Mouse (Mus musculus): Measurements from ENCODE around the gene Arpc1a. TPM values are rescaled to one million over a fixed set of nuclear protein-coding genes. Genes with fewer than 3 reads are reported as not detected.

The Arpc1a gene
- total and polyA plus RNA-seq, 2 experiments from 2014 or later: 157 to 220 TPM

DNA sequence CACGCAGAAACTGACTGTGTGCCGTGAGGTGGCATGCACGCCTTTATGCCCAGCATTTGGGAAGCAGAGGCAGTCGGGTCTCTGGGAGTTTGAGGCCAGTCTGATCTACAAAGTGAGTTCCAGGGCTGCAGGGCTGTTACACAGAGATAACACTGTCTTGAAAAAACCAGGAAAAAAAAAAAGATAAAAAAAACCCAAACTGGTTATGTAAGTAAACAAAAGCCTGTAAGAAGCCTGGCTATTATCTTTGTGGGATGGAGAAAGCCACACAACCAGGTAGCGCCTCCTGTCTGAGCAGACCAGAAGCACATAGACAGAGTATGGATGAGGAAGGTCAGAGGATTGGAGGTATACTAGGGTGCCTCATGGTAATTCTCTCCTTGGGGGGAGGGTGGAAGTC, 69.1 kb downstream of the Arpc1a start:
- no peak for DNase-seq (ENCODE audit: low spot score)
- TF ChIP-seq CTCF (IDR thresholded peaks at IDR 0.05; ENCODE audit: low read depth): no peak
- no peak overlapping the region for H3K9ac ChIP-seq (replicated peaks; ENCODE audit: low read length)
- H3K27me3 ChIP-seq (ENCODE audit: insufficient read depth, low read length): no peaks in the 10 kb centered on the region
- 92% methylated on average over 5 of the region's 5 CpGs for WGBS
- no peaks in the 10 kb centered on the region for H3K9me3 ChIP-seq (ENCODE audit: low read length)
- no peak for ATAC-seq
- no peak overlapping the region for H3K4me3 ChIP-seq (ENCODE audit: low read length)
- H3K4me2 ChIP-seq (ENCODE audit: low read depth, low read length): no peak overlapping the region
- no peaks in the 10 kb centered on the region for H3K4me1 ChIP-seq (ENCODE audit: insufficient read depth, low read length)
- no peak overlapping the region for H3K27ac ChIP-seq
- H3K36me3 ChIP-seq (ENCODE audit: insufficient read depth, low read length): peaks cover 51% of the 10 kb centered on the region

Other genes with a start within 250 kb of the Arpc1a start
- gene Smurf1, start 118.0 kb upstream of the Arpc1a start, total RNA-seq (2014; rRNA removed): 57.9 and 58.1 TPM in 2 replicates
- 19.5 and 22.6 TPM in 2 replicates for gene Smurf1, start 118.0 kb upstream of the Arpc1a start, polyA plus RNA-seq (2015; fragmentation: Nextera tagmentation; extraction: Ambion mirVana)
- not detected in 2 replicates for gene Gm4871, start 51.1 kb upstream of the Arpc1a start, total RNA-seq (2014; rRNA removed)
- gene Gm4871, start 51.1 kb upstream of the Arpc1a start, polyA plus RNA-seq (2015; fragmentation: Nextera tagmentation; extraction: Ambion mirVana): not detected in 2 replicates
- gene 1700018F24Rik, start 40.8 kb upstream of the Arpc1a start, total RNA-seq (2014; rRNA removed): not detected in 2 replicates
- not detected in 2 replicates for gene 1700018F24Rik, start 40.8 kb upstream of the Arpc1a start, polyA plus RNA-seq (2015; fragmentation: Nextera tagmentation; extraction: Ambion mirVana)
- not detected in 2 replicates for gene Kpna7, start 200 bp downstream of the Arpc1a start, total RNA-seq (2014; rRNA removed)
- 0.09 TPM in 1 of 2 replicates, not detected in the other for gene Kpna7, start 200 bp downstream of the Arpc1a start, polyA plus RNA-seq (2015; fragmentation: Nextera tagmentation; extraction: Ambion mirVana)
- gene Arpc1b, start 30.4 kb downstream of the Arpc1a start, total RNA-seq (2014; rRNA removed): 36.4 and 53.3 TPM in 2 replicates
- 73.6 and 84.9 TPM in 2 replicates for gene Arpc1b, start 30.4 kb downstream of the Arpc1a start, polyA plus RNA-seq (2015; fragmentation: Nextera tagmentation; extraction: Ambion mirVana)
- 22.6 and 26.0 TPM in 2 replicates for gene Pdap1, start 56.4 kb downstream of the Arpc1a start, total RNA-seq (2014; rRNA removed)
- 124 and 137 TPM in 2 replicates for gene Pdap1, start 56.4 kb downstream of the Arpc1a start, polyA plus RNA-seq (2015; fragmentation: Nextera tagmentation; extraction: Ambion mirVana)
- gene Bud31, start 56.5 kb downstream of the Arpc1a start, total RNA-seq (2014; rRNA removed): 62.5 and 63.1 TPM in 2 replicates
- gene Bud31, start 56.5 kb downstream of the Arpc1a start, polyA plus RNA-seq (2015; fragmentation: Nextera tagmentation; extraction: Ambion mirVana): 161 and 165 TPM in 2 replicates
- 27.8 and 28.6 TPM in 2 replicates for gene Ptcd1, start 83.3 kb downstream of the Arpc1a start, total RNA-seq (2014; rRNA removed)
- gene Ptcd1, start 83.3 kb downstream of the Arpc1a start, polyA plus RNA-seq (2015; fragmentation: Nextera tagmentation; extraction: Ambion mirVana): 16.9 and 17.5 TPM in 2 replicates
- 33.1 and 48.1 TPM in 2 replicates for gene Cpsf4, start 83.4 kb downstream of the Arpc1a start, total RNA-seq (2014; rRNA removed)
- 37.8 and 40.1 TPM in 2 replicates for gene Cpsf4, start 83.4 kb downstream of the Arpc1a start, polyA plus RNA-seq (2015; fragmentation: Nextera tagmentation; extraction: Ambion mirVana)
- gene Atp5j2, start 108.2 kb downstream of the Arpc1a start, total RNA-seq (2014; rRNA removed): 116 and 144 TPM in 2 replicates
- gene Atp5j2, start 108.2 kb downstream of the Arpc1a start, polyA plus RNA-seq (2015; fragmentation: Nextera tagmentation; extraction: Ambion mirVana): 727 and 733 TPM in 2 replicates
- gene Zkscan14, start 118.0 kb downstream of the Arpc1a start, total RNA-seq (2014; rRNA removed): 7.4 and 8.6 TPM in 2 replicates
- 11.3 and 12.5 TPM in 2 replicates for gene Zkscan14, start 118.0 kb downstream of the Arpc1a start, polyA plus RNA-seq (2015; fragmentation: Nextera tagmentation; extraction: Ambion mirVana)
- gene Zkscan5, start 120.7 kb downstream of the Arpc1a start, total RNA-seq (2014; rRNA removed): 14.7 and 15.3 TPM in 2 replicates
- 11.1 and 12.4 TPM in 2 replicates for gene Zkscan5, start 120.7 kb downstream of the Arpc1a start, polyA plus RNA-seq (2015; fragmentation: Nextera tagmentation; extraction: Ambion mirVana)
- 21.0 and 21.5 TPM in 2 replicates for gene Zfp655, start 147.9 kb downstream of the Arpc1a start, total RNA-seq (2014; rRNA removed)
- 25.2 and 25.5 TPM in 2 replicates for gene Zfp655, start 147.9 kb downstream of the Arpc1a start, polyA plus RNA-seq (2015; fragmentation: Nextera tagmentation; extraction: Ambion mirVana)
- gene Zscan25, start 196.7 kb downstream of the Arpc1a start, total RNA-seq (2014; rRNA removed): 21.2 and 25.5 TPM in 2 replicates
- 0.83 and 0.92 TPM in 2 replicates for gene Zscan25, start 196.7 kb downstream of the Arpc1a start, polyA plus RNA-seq (2015; fragmentation: Nextera tagmentation; extraction: Ambion mirVana)

Measured in hindbrain, postnatal 0 days (tissue).